Mouse (Mus musculus) midbrain, embryonic 13.5 days (tissue): Measurements from ENCODE around the gene Ifna6. TPM values are rescaled to one million over a fixed set of nuclear protein-coding genes. Genes with fewer than 3 reads are reported as not detected.

ENCODE experiments used
- polyA plus RNA-seq: library from polyadenylated mRNA; unstranded; fragments of >200 nt; fragmentation: Nextera tagmentation; extraction: Ambion mirVana; gene quantifications from 2 replicates; pipeline ENCODE4 v1.2.1, GENCODE M21; 2015

Ifna6 gene
- polyA plus RNA-seq, 1 experiment from 2014 or later: not detected

Other genes starting within 250 kb of the Ifna6 start
- gene Ifna9, start 235.0 kb upstream of the Ifna6 start, polyA plus RNA-seq: not detected in 2 replicates
- not detected in 2 replicates for gene Ifna12, start 224.0 kb upstream of the Ifna6 start, polyA plus RNA-seq
- not detected in 2 replicates for gene C87499, start 193.0 kb upstream of the Ifna6 start, polyA plus RNA-seq
- not detected in 2 replicates for gene Ifna13, start 183.0 kb upstream of the Ifna6 start, polyA plus RNA-seq
- not detected in 2 replicates for gene Ifna16, start 150.5 kb upstream of the Ifna6 start, polyA plus RNA-seq
- gene Ifna2, start 143.5 kb upstream of the Ifna6 start, polyA plus RNA-seq: not detected in 2 replicates
- gene Ifnab, start 136.1 kb upstream of the Ifna6 start, polyA plus RNA-seq: not detected in 2 replicates
- gene Gm26566, start 105.6 kb upstream of the Ifna6 start, polyA plus RNA-seq: 1.6 and 1.7 TPM in 2 replicates
- gene Klhl9, start 105.0 kb upstream of the Ifna6 start, polyA plus RNA-seq: 132 and 146 TPM in 2 replicates
- not detected in 2 replicates for gene Gm13271, start 72.5 kb upstream of the Ifna6 start, polyA plus RNA-seq
- gene Gm13283, start 67.3 kb upstream of the Ifna6 start, polyA plus RNA-seq: not detected in 2 replicates
- not detected in 2 replicates for gene Gm13290, start 53.6 kb upstream of the Ifna6 start, polyA plus RNA-seq
- not detected in 2 replicates for gene Gm13289, start 50.5 kb upstream of the Ifna6 start, polyA plus RNA-seq
- not detected in 2 replicates for gene Gm13272, start 47.6 kb upstream of the Ifna6 start, polyA plus RNA-seq
- gene Ifnz, start 45.3 kb upstream of the Ifna6 start, polyA plus RNA-seq: 0.22 TPM in 1 of 2 replicates, not detected in the other
- not detected in 2 replicates for gene Gm13276, start 41.7 kb upstream of the Ifna6 start, polyA plus RNA-seq
- gene Gm13277, start 38.8 kb upstream of the Ifna6 start, polyA plus RNA-seq: not detected in 2 replicates
- gene Gm13278, start 35.9 kb upstream of the Ifna6 start, polyA plus RNA-seq: not detected in 2 replicates
- not detected in 2 replicates for gene Gm13275, start 32.9 kb upstream of the Ifna6 start, polyA plus RNA-seq
- not detected in 2 replicates for gene Gm13279, start 30.0 kb upstream of the Ifna6 start, polyA plus RNA-seq
- gene Gm13285, start 27.8 kb upstream of the Ifna6 start, polyA plus RNA-seq: 0.19 and 0.28 TPM in 2 replicates
- not detected in 2 replicates for gene Gm13287, start 24.2 kb upstream of the Ifna6 start, polyA plus RNA-seq
- not detected in 2 replicates for gene Gm13288, start 21.9 kb upstream of the Ifna6 start, polyA plus RNA-seq
- gene Ifna7, start 11.2 kb upstream of the Ifna6 start, polyA plus RNA-seq: not detected in 2 replicates
- gene Ifna11, start 7.5 kb upstream of the Ifna6 start, polyA plus RNA-seq: not detected in 2 replicates
- not detected in 2 replicates for gene Ifna5, start 8.1 kb downstream of the Ifna6 start, polyA plus RNA-seq
- gene Ifna4, start 14.4 kb downstream of the Ifna6 start, polyA plus RNA-seq: not detected in 2 replicates
- not detected in 2 replicates for gene Ifna1, start 22.7 kb downstream of the Ifna6 start, polyA plus RNA-seq
- not detected in 2 replicates for gene Ifne, start 52.8 kb downstream of the Ifna6 start, polyA plus RNA-seq